21 mouse cellular contexts compared by ENCODE assay signal in genomic region chr4:80919217-80919867, GRCm38 (mm10). TPM values are rescaled to one million over a fixed set of nuclear protein-coding genes. Genes with fewer than 3 reads are reported as not detected.
DNase-seq lines count a peak whose midpoint lies in the region; ATAC-seq and TF ChIP-seq lines count a peak whose summit lies in the region.
"Had no signal": no experiment of that assay in that cellular context is flagged by ENCODE, and none has a peak within 500 bp of the region (broad histone marks: within the 10 kb centered on the region; RNA-seq: fewer than 3 reads in every experiment).

No protein-coding gene starts in this region.

- H3ac ChIP-seq in myocyte (ENCODE audit: control insufficient read depth, insufficient read length): no peak overlapping the region

- no peaks in the 10 kb centered on the region for H3K9me3 ChIP-seq in lung, embryonic 16.5 days (ENCODE audit: control insufficient read depth, low read length)
- H3K9me3 ChIP-seq: embryonic facial prominence, embryonic 10.5 days; forebrain, embryonic 10.5 days; forebrain, embryonic 15.5 days; heart, embryonic 12.5 days; hindbrain, embryonic 10.5 days had no signal

- no peak for DNase-seq in layer of hippocampus, adult 2 months (ENCODE audit: low spot score in 2 of 2)
- no peak for DNase-seq in layer of hippocampus, postnatal 14 days (ENCODE audit: low spot score in 2 of 2)
- no peak for DNase-seq in lung, postnatal 10 days
- peak; percentile 23 for DNase-seq in MN1 (ENCODE audit: low spot score)
- DNase-seq in cerebellum, postnatal 36 days: no peak
- DNase-seq: adrenal gland, adult 2 months; adrenal gland, postnatal 25 days; cerebellum, adult 8-10 months; cerebellum, postnatal 14 days; gastrocnemius, postnatal 14 days; heart, adult 2 months had no signal

- H3K4me2 ChIP-seq in lung, embryonic 16.5 days (ENCODE audit: low read depth, low read length): no peak overlapping the region
- H3K4me2 ChIP-seq in myocyte (ENCODE audit: low read depth): peak overlapping the region; percentile 67
- H3K4me2 ChIP-seq: forebrain, embryonic 15.5 days; heart, embryonic 12.5 days; hindbrain, embryonic 14.5 days had no signal

- no peaks in the 10 kb centered on the region for H3K27me3 ChIP-seq in lung, embryonic 16.5 days (ENCODE audit: control insufficient read depth, insufficient read depth, low read depth, low read length)
- H3K27me3 ChIP-seq in myocyte (ENCODE audit: control insufficient read depth, insufficient read depth, insufficient read length): no peaks in the 10 kb centered on the region
- H3K27me3 ChIP-seq: CH12.LX; forebrain, embryonic 15.5 days; heart, embryonic 12.5 days had no signal

- peaks cover 100% of the 10 kb centered on the region for H3K79me2 ChIP-seq in myocyte (ENCODE audit: control insufficient read depth, insufficient read depth)

- peak overlapping the region; percentile 57; the same call in 1 of the 2 replicates for H3K27ac ChIP-seq in layer of hippocampus, adult 2 months
- peak overlapping the region; percentile 52; the same call in 1 of the 2 replicates for H3K27ac ChIP-seq in lung, embryonic 16.5 days (ENCODE audit: low read length)
- H3K27ac ChIP-seq: embryonic facial prominence, embryonic 10.5 days; forebrain, embryonic 10.5 days; forebrain, embryonic 15.5 days; heart, adult 2 months; hindbrain, embryonic 10.5 days; hindbrain, embryonic 14.5 days had no signal

- peaks cover 17% of the 10 kb centered on the region for H3K4me1 ChIP-seq in lung, embryonic 16.5 days (replicated peaks; ENCODE audit: control insufficient read depth, insufficient read depth, low read length)
- H3K4me1 ChIP-seq: embryonic facial prominence, embryonic 10.5 days; forebrain, embryonic 10.5 days; forebrain, embryonic 15.5 days; heart, embryonic 12.5 days; hindbrain, embryonic 10.5 days had no signal

- no peak overlapping the region for H3K9ac ChIP-seq in lung, embryonic 16.5 days (ENCODE audit: low read length)
- H3K9ac ChIP-seq: forebrain, embryonic 15.5 days; heart, embryonic 12.5 days; hindbrain, embryonic 14.5 days had no signal

- no peak for TF ChIP-seq POLR2A in myocyte (IDR thresholded peaks at IDR 0.05; ENCODE audit: insufficient read length, low read depth)

- peak; percentile 71; the same call in 1 of the 2 replicates for ATAC-seq in lung, embryonic 16.5 days (ENCODE audit: low read depth)
- ATAC-seq: forebrain, embryonic 15.5 days had no signal

- WGBS in lung, embryonic 16.5 days: 61% methylated on average over 1 of the region's 1 CpGs

- no peak overlapping the region for H3K4me3 ChIP-seq in layer of hippocampus, adult 2 months
- no peak overlapping the region for H3K4me3 ChIP-seq in lung, embryonic 16.5 days (ENCODE audit: low read length)
- H3K4me3 ChIP-seq in myocyte: no peak overlapping the region
- H3K4me3 ChIP-seq: embryonic facial prominence, embryonic 10.5 days; erythroblast, embryonic 14.5 days; forebrain, embryonic 10.5 days; forebrain, embryonic 15.5 days; heart, adult 2 months; heart, embryonic 12.5 days; hindbrain, embryonic 10.5 days had no signal

- no peak for TF ChIP-seq CTCF in layer of hippocampus, adult 2 months (conservative IDR thresholded peaks at IDR 0.05)

- no peaks in the 10 kb centered on the region for H3K36me3 ChIP-seq in lung, embryonic 16.5 days (ENCODE audit: control insufficient read depth, insufficient read depth, low read length)
- no peaks in the 10 kb centered on the region for H3K36me3 ChIP-seq in myocyte (ENCODE audit: control insufficient read depth, insufficient read depth)
- H3K36me3 ChIP-seq: embryonic facial prominence, embryonic 10.5 days; forebrain, embryonic 10.5 days; forebrain, embryonic 15.5 days; heart, embryonic 12.5 days; hindbrain, embryonic 10.5 days had no signal

TF ChIP-seq in myocyte, 11 proteins besides CTCF, POLR2A, EP300 and RAD21:
- TF ChIP-seq MYOG (IDR thresholded peaks at IDR 0.05; ENCODE audit: control insufficient read depth in 1 of 3, insufficient read depth in 1 of 3, insufficient read length in 2 of 3, low read depth in 2 of 3) (no peak), REST (IDR thresholded peaks at IDR 0.05; ENCODE audit: insufficient read depth, insufficient read length) (no peak), TCF3 (IDR thresholded peaks at IDR 0.05; ENCODE audit: insufficient read length, low read depth) (no peak), CEBPB (IDR thresholded peaks at IDR 0.05; ENCODE audit: insufficient read depth, poor library complexity, severe bottlenecking) (no peak), POLR2AphosphoS2 (IDR thresholded peaks at IDR 0.05; ENCODE audit: insufficient read length, low read depth) (no peak), MAX (IDR thresholded peaks at IDR 0.05; ENCODE audit: low read depth) (no peak), TCF12 (IDR thresholded peaks at IDR 0.05; ENCODE audit: insufficient read depth, poor library complexity, severe bottlenecking) (no peak), SRF (IDR thresholded peaks at IDR 0.05; ENCODE audit: control insufficient read depth, insufficient read length, low read depth) (no peak), MYOD1 (IDR thresholded peaks at IDR 0.05; ENCODE audit: control insufficient read depth in 1 of 3, insufficient read length in 2 of 3, low read depth in 2 of 3) (no peak), E2F4 (IDR thresholded peaks at IDR 0.05; ENCODE audit: insufficient read depth) (no peak), USF1 (IDR thresholded peaks at IDR 0.05; ENCODE audit: low read depth) (no peak)

RNA-seq across cellular contexts. Expression of gene Lurap1l, which starts 8.9 kb away (rescaled TPM):
- total RNA-seq in layer of hippocampus, adult 2 months (2021): 10 to 100 TPM; 31.1 to 34.2 TPM
- total RNA-seq in layer of hippocampus, postnatal 14 days (2021): 10 to 100 TPM; 18.8 to 20.4 TPM
- 22.0 and 23.9 TPM in 2 replicates for polyA plus RNA-seq in lung, embryonic 16.5 days (2015; fragmentation: Nextera tagmentation; extraction: Ambion mirVana)
- polyA plus RNA-seq in myocyte (2012; fragmentation: generic; extraction: Trizol): 15.9 TPM
- total RNA-seq: CH12.LX had no signal
